Mouse (Mus musculus): ENCODE measurements around the gene Rcbtb1. TPM values are rescaled to one million over a fixed set of nuclear protein-coding genes. Genes with fewer than 3 reads are reported as not detected.

Gene Rcbtb1
- total and polyA plus RNA-seq, 3 experiments, result 26.0 to 41.7 (median 31.7) TPM

Other genes with a start within 250 kb of the Rcbtb1 start
- gene 1700129C05Rik, start 58.3 kb upstream of the Rcbtb1 start, total RNA-seq (2012; rRNA removed), result not detected in 2 replicates
- not detected in 2 replicates for gene 1700129C05Rik, start 58.3 kb upstream of the Rcbtb1 start, total RNA-seq (2014; rRNA removed)
- gene 1700129C05Rik, start 58.3 kb upstream of the Rcbtb1 start, polyA plus RNA-seq (2012; ENCODE audit: insufficient read length, low read depth), result not detected in 2 replicates
- not detected in 2 replicates for gene Gm5142, start 22.5 kb upstream of the Rcbtb1 start, total RNA-seq (2012; rRNA removed)
- not detected in 2 replicates for gene Gm5142, start 22.5 kb upstream of the Rcbtb1 start, total RNA-seq (2014; rRNA removed)
- gene Gm5142, start 22.5 kb upstream of the Rcbtb1 start, polyA plus RNA-seq (2012; ENCODE audit: insufficient read length, low read depth), result not detected in 2 replicates
- 0.42 and 1.2 TPM in 2 replicates for gene Gm6904, start 59.0 kb downstream of the Rcbtb1 start, total RNA-seq (2012; rRNA removed)
- gene Gm6904, start 59.0 kb downstream of the Rcbtb1 start, total RNA-seq (2014; rRNA removed), result 0.92 and 1.0 TPM in 2 replicates
- gene Gm6904, start 59.0 kb downstream of the Rcbtb1 start, polyA plus RNA-seq (2012; ENCODE audit: insufficient read length, low read depth), result 0.49 and 1.1 TPM in 2 replicates
- gene Phf11a, start 96.3 kb downstream of the Rcbtb1 start, total RNA-seq (2012; rRNA removed), result 11.2 and 14.6 TPM in 2 replicates
- gene Phf11a, start 96.3 kb downstream of the Rcbtb1 start, total RNA-seq (2014; rRNA removed), result 41.1 and 41.4 TPM in 2 replicates
- 35.1 and 48.4 TPM in 2 replicates for gene Phf11a, start 96.3 kb downstream of the Rcbtb1 start, polyA plus RNA-seq (2012; ENCODE audit: insufficient read length, low read depth)
- gene Phf11b, start 140.1 kb downstream of the Rcbtb1 start, total RNA-seq (2012; rRNA removed), result 29.5 and 29.8 TPM in 2 replicates
- gene Phf11b, start 140.1 kb downstream of the Rcbtb1 start, total RNA-seq (2014; rRNA removed), result 80.2 and 90.5 TPM in 2 replicates
- gene Phf11b, start 140.1 kb downstream of the Rcbtb1 start, polyA plus RNA-seq (2012; ENCODE audit: insufficient read length, low read depth), result 88.2 and 93.4 TPM in 2 replicates
- 2.4 and 2.5 TPM in 2 replicates for gene Phf11d, start 164.3 kb downstream of the Rcbtb1 start, total RNA-seq (2012; rRNA removed)
- 11.7 and 12.2 TPM in 2 replicates for gene Phf11d, start 164.3 kb downstream of the Rcbtb1 start, total RNA-seq (2014; rRNA removed)
- gene Phf11d, start 164.3 kb downstream of the Rcbtb1 start, polyA plus RNA-seq (2012; ENCODE audit: insufficient read length, low read depth), result 21.7 and 25.7 TPM in 2 replicates
- gene Phf11c, start 194.2 kb downstream of the Rcbtb1 start, total RNA-seq (2012; rRNA removed), result 0.92 and 1.1 TPM in 2 replicates
- gene Phf11c, start 194.2 kb downstream of the Rcbtb1 start, total RNA-seq (2014; rRNA removed), result 1.8 and 2.4 TPM in 2 replicates
- 1.9 and 2.4 TPM in 2 replicates for gene Phf11c, start 194.2 kb downstream of the Rcbtb1 start, polyA plus RNA-seq (2012; ENCODE audit: insufficient read length, low read depth)
- 14.7 and 14.9 TPM in 2 replicates for gene Setdb2, start 239.7 kb downstream of the Rcbtb1 start, total RNA-seq (2012; rRNA removed)
- 33.8 and 37.3 TPM in 2 replicates for gene Setdb2, start 239.7 kb downstream of the Rcbtb1 start, total RNA-seq (2014; rRNA removed)
- 13.2 and 13.3 TPM in 2 replicates for gene Setdb2, start 239.7 kb downstream of the Rcbtb1 start, polyA plus RNA-seq (2012; ENCODE audit: insufficient read length, low read depth)
- 19.9 and 21.3 TPM in 2 replicates for gene Cab39l, start 239.8 kb downstream of the Rcbtb1 start, total RNA-seq (2012; rRNA removed)
- gene Cab39l, start 239.8 kb downstream of the Rcbtb1 start, total RNA-seq (2014; rRNA removed), result 49.2 and 56.3 TPM in 2 replicates
- 33.1 and 33.2 TPM in 2 replicates for gene Cab39l, start 239.8 kb downstream of the Rcbtb1 start, polyA plus RNA-seq (2012; ENCODE audit: insufficient read length, low read depth)

All from CH12.LX (cell line).